Mouse (Mus musculus) natural killer cell, adult 2 months (primary cell): ENCODE data around the gene Fem1b.
"Not testable (repeated sequence)": the region's sequence is repeated elsewhere in the genome, so short reads cannot be mapped to it uniquely, and the experiment has no call there.

Experiments
- DNase-seq, 2 experiments: peaks; one replicate each; pipeline ENCODE4 v3.0.0; 2022; ENCODE audit warnings: low spot score in 2 of 2

The Fem1b gene

DNA sequence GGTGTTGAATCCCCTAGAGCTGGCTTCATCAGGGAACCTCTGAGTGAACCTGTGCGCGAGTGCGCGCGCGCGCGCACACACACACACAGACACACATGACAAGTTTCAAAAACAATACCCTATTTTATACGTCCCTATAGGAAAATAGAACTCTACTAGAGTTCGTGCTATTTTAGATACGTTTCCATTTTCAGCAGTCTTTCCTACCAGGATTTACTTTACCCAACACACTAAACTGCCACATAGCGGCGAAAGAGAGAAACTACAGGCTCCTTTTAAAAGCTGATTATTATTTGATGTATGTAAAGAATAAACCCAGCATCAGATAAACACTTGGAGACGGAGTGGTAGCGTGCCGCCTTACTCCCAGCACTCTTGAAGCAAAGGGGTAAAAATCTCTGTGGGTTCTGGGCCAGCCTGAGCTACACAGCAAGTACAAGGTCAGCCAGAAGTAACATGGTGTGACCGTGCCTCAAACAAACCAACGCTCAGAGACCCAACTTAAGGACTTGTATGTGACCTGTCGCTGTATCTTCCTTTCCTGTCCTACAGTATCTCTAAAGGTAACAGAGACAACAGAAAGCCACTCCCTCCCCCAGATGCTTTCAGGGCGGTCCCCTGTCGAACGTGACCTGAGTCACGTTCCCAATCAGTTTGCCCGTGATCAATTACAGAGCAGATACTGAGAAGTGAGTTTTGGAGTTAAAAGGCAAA is 16.4 kb upstream of the Fem1b start:
- no peak for DNase-seq

DNA sequence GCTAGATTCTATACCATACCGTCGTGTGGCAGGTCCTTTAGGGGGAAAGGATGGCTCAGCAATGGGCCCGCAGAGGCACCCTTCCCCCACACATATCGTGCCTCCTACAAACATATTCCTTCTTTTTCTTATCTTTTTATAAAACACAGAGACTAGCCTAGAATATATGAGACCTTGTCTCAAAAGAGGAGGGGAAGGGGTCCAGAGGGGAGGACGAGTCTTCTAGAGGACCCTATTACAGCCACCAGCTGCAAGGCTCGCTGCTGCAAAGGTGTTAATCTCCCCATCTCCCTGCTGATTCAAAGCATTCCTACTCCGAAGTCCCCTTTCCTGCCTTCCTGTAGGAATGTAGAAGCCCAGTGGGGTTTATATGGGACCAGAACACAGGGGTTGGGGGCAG is 14.7 kb upstream of the Fem1b start:
- no peak for DNase-seq

DNA sequence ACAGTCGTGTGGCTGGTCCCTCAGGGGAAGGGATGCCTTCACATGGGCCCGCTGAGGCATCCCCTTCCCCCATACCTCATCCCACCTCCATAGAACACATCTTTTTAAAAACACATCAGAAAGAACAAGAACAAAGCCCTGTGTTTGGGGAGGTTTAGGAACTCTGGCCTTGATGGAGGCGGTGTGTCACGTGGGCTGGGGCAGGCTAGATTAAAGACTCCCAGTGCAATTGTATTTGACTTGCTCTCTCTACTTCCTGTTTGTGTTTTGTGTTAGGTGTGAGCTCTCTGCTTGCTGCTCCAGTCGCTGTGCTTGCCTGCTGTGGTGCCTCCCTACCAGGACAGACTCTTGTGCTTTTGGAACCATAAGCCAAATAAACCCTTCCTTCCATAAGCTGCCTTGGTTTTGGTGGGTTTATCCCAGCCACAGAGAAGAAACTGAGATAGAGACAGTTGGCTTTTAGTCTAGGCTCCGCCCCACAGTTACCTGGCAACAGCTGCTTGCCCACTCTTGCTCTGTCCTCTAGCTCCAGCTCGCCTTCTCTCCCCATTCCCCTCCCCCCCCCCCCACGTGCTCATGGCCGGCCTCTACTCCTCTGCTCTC is 14.2 kb upstream of the Fem1b start:
- no peak for DNase-seq

DNA sequence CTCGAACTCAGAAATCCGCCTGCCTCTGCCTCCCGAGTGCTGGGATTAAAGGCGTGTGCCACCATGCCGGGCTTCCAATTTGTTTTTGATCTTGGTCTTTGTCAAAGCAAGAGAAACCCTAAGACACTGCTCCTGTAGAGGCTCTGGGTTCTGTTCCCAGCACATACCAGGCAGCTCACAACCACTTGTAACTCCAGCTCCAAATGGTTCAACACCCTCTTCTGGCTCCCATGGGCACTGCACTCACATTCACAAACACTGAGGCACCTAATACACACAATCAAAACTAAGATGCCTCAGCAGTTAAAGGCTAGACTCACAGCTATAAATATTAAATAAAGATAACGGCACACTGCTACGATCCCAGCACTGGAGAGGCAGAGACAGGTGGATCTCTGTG is 10.1 kb upstream of the Fem1b start:
- no peak for DNase-seq

DNA sequence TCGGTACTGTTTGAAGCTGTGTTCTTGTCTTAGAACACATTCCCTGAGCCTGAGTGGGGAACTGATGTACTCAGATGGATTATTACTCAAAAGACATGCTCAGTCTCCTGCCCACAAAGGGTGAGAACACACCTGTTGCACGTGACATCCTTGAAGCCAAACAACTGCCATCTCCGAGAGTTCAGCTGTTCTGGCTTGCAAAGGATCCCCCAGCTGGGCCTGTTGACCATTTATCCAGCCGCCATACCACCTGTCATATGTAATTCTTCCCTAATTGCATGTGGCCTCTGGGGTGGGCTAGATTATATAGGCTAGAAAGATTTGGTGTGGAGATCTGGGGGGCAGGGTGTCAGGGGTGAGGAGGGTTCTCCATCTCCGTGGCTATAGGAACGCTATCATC is 9.1 kb upstream of the Fem1b start:
- no peak for DNase-seq

GRCm38 (mm10) chr9:62819910-62820309 is 8.2 kb upstream of the Fem1b start:
- not testable (repeated sequence) for DNase-seq

GRCm38 (mm10) chr9:62819494-62819893 is 7.8 kb upstream of the Fem1b start:
- no peak for DNase-seq

DNA sequence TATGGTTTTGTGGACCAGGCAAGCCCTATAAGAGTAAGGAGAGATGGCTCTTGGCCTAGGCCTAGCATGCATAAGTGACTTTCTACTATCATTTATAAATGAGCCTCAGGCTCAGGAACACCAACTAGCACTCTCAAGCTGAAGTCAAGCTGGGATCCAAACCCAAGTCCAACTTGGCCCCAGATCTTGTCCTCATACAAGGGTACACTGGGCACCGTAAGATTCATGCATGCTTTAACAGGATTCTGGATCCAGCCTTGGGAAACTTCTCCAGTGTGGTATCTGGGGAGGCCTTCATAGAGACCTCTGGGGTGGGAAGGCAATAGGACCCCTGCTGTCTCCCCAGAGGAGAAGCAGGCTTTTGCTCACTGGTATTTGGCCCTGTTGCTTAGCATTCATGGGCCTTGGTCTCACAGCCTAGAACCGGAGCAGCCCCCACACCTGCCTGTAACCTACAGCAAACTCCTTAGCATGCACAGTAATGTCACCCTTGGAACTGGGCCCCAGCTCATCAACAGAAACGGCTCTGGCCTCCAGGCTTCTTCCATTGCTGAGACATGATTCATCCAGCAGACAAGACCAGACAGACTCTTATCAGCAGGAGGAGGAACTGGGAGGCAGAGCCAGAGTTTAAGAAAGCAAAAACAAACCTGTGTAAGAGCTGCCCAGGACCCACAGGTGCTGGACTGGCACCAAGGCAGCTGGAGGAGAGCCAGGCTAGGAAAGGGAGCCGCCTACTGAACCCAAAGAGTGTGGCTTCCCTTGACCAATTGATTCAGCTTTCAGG is 6.3 kb upstream of the Fem1b start:
- DNase-seq: no peak

- peak in 1 of 2 experiments; percentile 41 for DNase-seq
Observed at GRCm38 (mm10) chr9:62817099-62817571, 5.4 kb upstream of the Fem1b start.

GRCm38 (mm10) chr9:62816323-62817098 is 4.8 kb upstream of the Fem1b start:
- DNase-seq: no peak

DNA sequence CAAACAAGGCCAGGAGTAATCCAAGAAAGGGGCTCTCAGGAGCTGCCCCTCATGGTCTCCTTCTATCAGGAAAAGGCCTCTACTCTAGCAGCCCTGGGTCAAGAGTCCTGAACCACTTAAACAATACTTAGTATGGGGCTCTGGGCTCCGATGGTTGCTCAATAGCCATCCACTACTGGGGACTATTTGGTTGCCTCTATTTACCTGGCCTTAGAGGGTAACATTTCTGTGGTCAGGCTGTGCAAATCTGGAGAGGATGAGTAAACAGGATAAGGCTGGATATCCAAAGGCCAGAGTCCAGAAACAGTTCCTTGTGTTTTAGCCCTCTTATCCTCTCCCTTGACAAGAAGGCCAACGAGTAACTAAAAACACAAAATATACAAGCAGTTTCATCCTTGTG is 3.0 kb upstream of the Fem1b start:
- DNase-seq: no peak

DNA sequence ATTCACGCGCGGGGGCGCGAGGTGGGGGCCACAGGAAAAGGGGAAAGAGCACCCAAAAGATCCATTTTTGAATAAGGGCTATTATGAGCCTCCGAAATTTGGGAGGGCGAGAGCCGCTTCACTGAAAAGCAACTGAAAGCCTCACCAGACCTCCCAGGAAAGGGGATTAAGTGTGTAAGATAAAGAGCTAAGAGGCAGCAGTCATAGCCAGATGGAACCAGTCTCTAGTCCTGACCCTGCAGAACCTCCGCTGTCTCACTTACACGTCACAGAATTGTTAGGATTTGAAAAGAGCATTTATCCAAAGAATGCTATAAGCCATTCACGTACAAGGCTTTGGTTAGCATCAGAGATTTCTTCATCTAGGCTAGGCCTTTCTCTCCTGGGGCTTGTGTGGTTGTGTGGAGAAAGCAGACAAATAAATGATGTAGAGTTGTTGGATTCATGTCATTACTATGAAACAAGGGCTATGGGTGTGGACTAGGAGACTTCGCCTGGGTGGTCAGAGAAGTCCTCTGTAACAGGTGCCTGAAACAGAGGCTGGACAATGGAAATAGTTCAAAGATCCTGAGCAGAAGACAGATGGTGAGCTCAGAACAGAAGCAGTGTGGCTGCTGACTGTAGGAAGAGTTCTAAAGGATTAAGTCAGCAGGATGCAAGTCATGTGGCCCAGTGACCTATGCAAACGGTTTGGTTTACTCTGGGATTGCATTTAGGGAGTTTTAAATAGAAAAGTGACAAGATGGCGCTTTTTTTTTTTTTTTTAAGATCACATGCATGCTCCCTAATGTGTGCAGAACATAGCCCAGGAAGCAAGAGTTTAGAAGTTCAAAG is 699 bp upstream of the Fem1b start:
- DNase-seq: no peak

DNA sequence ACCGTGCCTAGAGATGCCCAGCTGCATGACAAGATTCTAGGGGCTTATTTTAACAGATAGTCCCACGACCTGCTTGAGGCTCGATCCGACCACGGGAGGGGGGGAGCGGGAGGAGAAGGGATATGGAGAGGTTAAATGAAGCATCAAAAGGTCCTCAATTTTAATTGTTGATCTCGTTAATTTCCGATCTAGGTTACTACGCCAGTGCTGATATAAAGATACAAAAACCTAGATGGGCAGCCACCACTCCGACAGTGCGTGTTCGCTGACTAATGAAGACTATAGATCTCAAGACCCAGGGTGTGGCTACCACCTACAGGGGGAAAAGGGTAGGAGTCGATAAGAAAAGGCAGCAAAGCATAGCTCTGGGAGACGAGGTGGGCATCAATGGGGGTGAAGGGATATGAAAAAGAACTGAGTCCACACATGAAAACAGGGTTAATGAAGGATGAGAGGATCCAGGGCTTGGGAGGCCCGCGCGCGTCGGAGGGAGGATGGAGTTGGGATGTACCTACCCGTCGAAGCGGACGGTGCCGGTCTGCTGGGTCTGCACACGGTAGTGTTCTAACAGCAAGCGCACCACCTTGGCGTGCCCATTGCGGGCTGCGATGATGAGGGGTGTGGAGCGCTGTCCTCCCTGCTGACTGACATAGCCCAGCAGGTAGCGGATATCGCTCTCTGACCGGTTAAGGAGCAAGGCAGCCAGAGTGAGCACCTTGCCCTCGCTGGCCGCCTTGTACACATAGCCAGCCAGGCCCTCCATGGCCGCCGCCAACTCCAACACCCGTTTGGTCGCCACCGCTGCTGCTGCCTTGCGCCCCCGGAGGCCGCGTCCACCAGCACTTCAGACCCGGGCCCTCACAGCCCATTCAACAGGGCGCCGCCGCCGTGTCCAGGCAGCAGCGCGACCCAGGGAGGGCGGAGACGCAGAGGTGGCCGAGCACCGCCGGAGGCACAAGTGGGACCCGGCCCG is 905 bp downstream of the Fem1b start:
- peak; percentile 49 to 56 for DNase-seq

- no peak for DNase-seq
Observed at GRCm38 (mm10) chr9:62810095-62810494, 1.6 kb downstream of the Fem1b start.

DNA sequence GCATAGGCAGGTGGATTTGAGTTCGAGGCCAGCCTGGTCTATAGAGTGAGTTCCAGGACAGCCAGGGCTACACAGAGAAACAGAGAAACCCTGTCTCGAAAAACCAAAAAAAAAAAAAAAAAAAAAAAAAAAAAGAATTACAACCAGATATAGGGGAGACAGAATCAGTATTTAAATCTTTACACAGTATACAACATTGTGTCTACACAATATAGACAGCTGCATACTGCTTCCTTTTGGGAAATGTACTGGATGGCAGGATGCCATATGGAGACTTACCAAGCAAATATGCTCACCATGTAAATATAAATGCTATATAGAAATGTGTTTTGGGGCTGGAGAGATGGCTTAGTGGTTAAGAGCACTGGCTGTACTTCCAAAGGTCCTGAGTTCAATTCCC is 12.5 kb downstream of the Fem1b start:
- DNase-seq: not testable (repeated sequence)

- no peak for DNase-seq
Observed at GRCm38 (mm10) chr9:62789856-62790255, 21.9 kb downstream of the Fem1b start.

DNA sequence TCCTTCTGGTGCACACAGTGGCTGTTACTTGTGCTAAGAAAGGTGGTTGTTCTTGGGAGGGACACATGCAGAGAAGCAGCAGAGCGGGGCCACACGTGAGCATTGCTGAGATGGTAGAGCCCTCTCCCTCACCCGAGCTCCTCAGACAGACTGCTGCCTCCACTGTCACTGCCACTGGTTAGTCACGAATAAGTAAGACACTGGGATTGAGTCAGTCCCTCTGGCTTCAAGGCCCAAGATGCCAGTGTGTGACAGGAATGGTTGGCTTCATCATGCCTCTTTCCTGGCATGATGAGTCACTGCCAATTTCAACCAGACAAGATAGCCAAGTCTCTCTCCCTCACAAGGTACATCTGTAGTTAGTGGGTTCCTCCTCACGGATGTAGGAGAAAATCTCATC is 25.0 kb downstream of the Fem1b start:
- DNase-seq: no peak

GRCm38 (mm10) chr9:62784233-62784632 is 27.5 kb downstream of the Fem1b start:
- no peak for DNase-seq

DNA sequence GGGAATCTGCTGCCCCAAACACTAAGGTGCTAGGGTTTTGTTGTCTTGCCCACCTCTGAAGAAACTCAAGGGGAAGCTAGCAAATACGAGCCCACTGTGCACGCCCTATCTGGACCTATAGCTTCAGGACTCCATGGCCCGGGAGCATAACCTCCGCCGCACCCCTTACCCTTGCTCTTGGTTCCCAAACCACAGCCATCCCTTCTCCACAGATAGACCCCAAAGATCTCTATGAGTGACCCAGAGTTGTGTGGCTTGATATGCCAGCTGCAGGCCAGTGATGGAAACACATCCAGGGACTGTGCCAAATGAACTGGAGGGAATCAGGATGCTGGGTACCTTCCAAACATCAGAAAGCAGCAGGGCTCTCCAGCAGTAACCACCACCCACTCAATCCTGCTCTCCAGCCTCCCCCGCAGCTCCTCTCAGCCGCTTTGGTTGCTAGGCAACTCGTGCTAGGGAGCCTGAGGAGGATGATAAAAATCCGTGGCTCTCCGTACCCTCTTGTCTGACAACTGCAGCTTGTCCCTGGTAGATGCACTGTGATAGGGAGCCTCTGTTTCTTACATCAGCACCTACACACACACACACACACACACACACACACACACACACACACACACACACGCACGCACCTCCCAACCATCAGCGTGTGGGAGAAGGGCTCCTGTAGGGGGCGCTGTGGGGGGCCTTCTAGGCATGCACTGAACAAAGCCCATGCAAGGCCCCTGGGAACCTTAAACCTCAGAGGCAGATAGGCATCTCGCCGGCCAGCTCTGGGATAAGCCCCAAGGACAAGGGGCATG is 28.6 kb downstream of the Fem1b start:
- peak in 1 of 2 experiments; percentile 7 for DNase-seq
